Mouse (Mus musculus) heart, adult 2 months (tissue): ENCODE data around the gene Wrnip1. TPM values are rescaled to one million over a fixed set of nuclear protein-coding genes. Genes with fewer than 3 reads are reported as not detected.

ENCODE experiments used
- DNase-seq, 2 experiments: peaks; one replicate each; pipeline ENCODE4 v3.0.0; 2021
- H3K27ac ChIP-seq: fragments of 200-600 bp; 2 replicates; pipeline ENCODE4 v1.8.1; 2022
- H3K27me3 ChIP-seq: fragments of 200-500 bp; 2 replicates; pipeline ENCODE4 v1.6.1; 2012; ENCODE audit warnings: mild to moderate bottlenecking, low read length, inconsistent platforms, mixed read lengths; ENCODE audit not compliant: control insufficient read depth, insufficient read depth
- H3K36me3 ChIP-seq: fragments of 200-500 bp; 2 replicates; pipeline ENCODE4 v1.6.1; 2012; ENCODE audit warnings: low read length, inconsistent platforms; ENCODE audit not compliant: control insufficient read depth, insufficient read depth
- H3K4me1 ChIP-seq: fragments of 200-500 bp; 2 replicates; pipeline ENCODE4 v1.6.1; 2011; ENCODE audit warnings: low read length; ENCODE audit not compliant: control insufficient read depth, insufficient read depth
- H3K4me3 ChIP-seq: fragments of 200-600 bp; 2 replicates; pipeline ENCODE4 v1.8.1; 2022
- H3K79me2 ChIP-seq: fragments of 200-500 bp; replicated peaks from 2 replicates; pipeline ENCODE4 v1.6.1; 2012; ENCODE audit warnings: mild to moderate bottlenecking, inconsistent platforms, low read length, moderate library complexity, mixed read lengths; ENCODE audit not compliant: control insufficient read depth, insufficient read depth
- H3K9ac ChIP-seq: fragments of 200-500 bp; 2 replicates; pipeline ENCODE4 v1.6.1; 2012; ENCODE audit warnings: low read depth, mild to moderate bottlenecking, control low read depth, inconsistent platforms, low read length, mixed read lengths
- CTCF ChIP-seq: fragments of 200-600 bp; IDR thresholded peaks from 2 replicates; pipeline ENCODE4 v1.8.1; 2022; ENCODE audit warnings: antibody characterized with exemption, mild to moderate bottlenecking, moderate library complexity
- EP300 ChIP-seq: fragments of 200-500 bp; IDR thresholded peaks from 2 replicates; pipeline ENCODE4 v1.6.1; 2011; ENCODE audit warnings: low read depth, low read length, control low read depth; ENCODE audit not compliant: insufficient read depth
- POLR2A ChIP-seq: fragments of 200-500 bp; IDR thresholded peaks from 2 replicates; pipeline ENCODE4 v1.6.1; 2011; ENCODE audit warnings: mild to moderate bottlenecking, low read depth, low read length, control low read depth; ENCODE audit not compliant: insufficient read depth
- WGBS: fragments of 180-500 bp; shearing (Covaris S2); methylation state at CpG from one replicate; pipeline ENCODE4 v1.1.7; 2018; 5-methylcytosine and 5-hydroxymethylcytosine counted together
- intact Hi-C: fragments of 180-260 bp; cut with DNase I; formaldehyde crosslinking; loops from one replicate; pipeline ENCODE4 v1.15.1; 2025
- polyA plus RNA-seq: library from polyadenylated mRNA; depleted of rRNA; stranded (reverse); fragments of >200 nt; gene quantifications from 2 replicates; pipeline ENCODE4 v1.2.3, GENCODE M21; 2012
- total RNA-seq, 2 experiments: library from RNA; stranded (reverse); gene quantifications; 2 replicates each; pipeline ENCODE4 v1.2.3; 2021

Wrnip1 gene
- total and polyA plus RNA-seq, 3 experiments, result 17.4 to 21.7 (median 21.3) TPM

- intact Hi-C loops, result no loop called here
- Histone ChIP-seq H3K27ac (no peak overlapping the region), H3K27me3 (no peaks in the 10 kb centered on the region), H3K4me1 (no peaks in the 10 kb centered on the region), H3K9ac (no peak overlapping the region), H3K36me3 (0 out of 2 replicates have a peak, but pooled peaks cover 2% of the 10 kb centered on the region), H3K4me3 (no peak overlapping the region), H3K79me2 (no peaks in the 10 kb centered on the region)
- DNase-seq, result peak in 1 of 2 experiments; percentile 31
- WGBS, result 69% methylated on average over 3 of the region's 3 CpGs
- TF ChIP-seq CTCF (no peak), POLR2A (no peak), EP300 (no peak)
These were observed 29.9 kb downstream of the Wrnip1 start for GRCm38 (mm10) chr13:32831505-32832273.

DNA sequence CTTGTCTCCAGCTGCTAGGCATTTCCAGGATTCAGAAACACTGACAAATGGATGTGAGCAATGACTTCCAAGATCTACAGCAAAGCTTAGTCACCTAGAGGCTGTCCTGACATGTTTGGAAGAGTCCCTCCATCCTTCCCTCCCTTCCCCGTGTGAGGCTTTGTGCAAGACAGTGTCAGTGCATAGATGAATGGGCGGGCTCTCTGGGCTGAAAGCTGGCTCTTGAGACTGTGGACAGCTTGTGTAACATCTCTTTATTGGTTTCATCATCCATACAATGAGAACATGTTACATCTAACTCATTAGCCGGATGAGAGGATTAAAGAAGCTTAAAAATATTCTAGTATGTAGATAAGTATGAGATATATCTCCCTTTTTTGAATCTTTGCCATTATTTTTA lies 30.9 kb downstream of the Wrnip1 start:
- intact Hi-C loops, result no loop called here

DNA sequence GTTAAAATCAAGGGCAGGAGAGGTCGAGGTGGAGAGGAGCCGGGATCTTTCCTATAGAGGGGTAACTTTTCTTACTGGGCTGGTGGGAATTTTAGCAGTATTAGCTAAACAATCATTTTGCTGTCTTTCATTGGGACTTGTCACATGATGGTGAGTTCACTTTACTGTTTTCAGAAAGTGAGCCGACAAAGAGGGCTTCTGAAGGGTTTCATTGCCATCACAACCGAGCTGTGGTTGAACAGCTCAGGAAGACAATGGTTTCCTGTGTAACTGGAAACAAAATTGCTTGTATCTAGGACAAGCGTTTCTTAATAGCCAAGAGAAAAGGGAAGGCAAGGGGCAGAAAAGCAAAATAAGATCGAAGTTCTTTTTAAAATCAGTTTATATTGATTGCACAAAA lies 31.4 kb downstream of the Wrnip1 start:
- Histone ChIP-seq H3K36me3 (0 out of 2 replicates have a peak, but pooled peaks cover 2% of the 10 kb centered on the region), H3K27me3 (no peaks in the 10 kb centered on the region), H3K4me1 (no peaks in the 10 kb centered on the region), H3K4me3 (no peak overlapping the region), H3K27ac (no peak overlapping the region), H3K9ac (no peak overlapping the region), H3K79me2 (no peaks in the 10 kb centered on the region)
- 60% methylated on average over 6 of the region's 6 CpGs for WGBS
- DNase-seq, result no peak
- intact Hi-C loops, result no loop called here
- no peak for TF ChIP-seq CTCF

More for the DNA sequence above, 30.9 kb downstream of the Wrnip1 start:
- Histone ChIP-seq H3K4me3 (no peak overlapping the region), H3K27me3 (no peaks in the 10 kb centered on the region), H3K9ac (no peak overlapping the region), H3K79me2 (no peaks in the 10 kb centered on the region), H3K4me1 (no peaks in the 10 kb centered on the region), H3K36me3 (0 out of 2 replicates have a peak, but pooled peaks cover 2% of the 10 kb centered on the region), H3K27ac (no peak overlapping the region)
- 79% methylated on average over 3 of the region's 3 CpGs for WGBS
- TF ChIP-seq CTCF (no peak), POLR2A (no peak), EP300 (no peak)
- no peak for DNase-seq

DNA sequence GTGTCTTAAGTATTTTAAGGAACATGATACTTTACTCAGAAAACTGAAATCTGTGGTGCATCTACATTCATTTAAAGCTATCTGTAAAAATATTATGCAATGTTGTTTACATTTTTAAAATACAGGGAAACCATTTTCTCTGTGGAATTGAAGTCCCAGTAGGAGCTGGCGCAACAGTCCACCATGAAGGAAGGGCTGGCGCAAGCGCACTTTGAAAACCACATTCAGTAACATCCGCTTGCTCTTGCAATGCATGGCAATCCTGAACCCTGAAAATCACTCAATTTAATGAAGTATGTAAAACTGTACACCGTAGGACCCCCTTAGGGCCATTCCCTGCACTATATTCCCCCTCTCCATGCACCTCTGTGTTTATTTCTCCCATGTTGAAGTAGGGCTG lies 32.7 kb downstream of the Wrnip1 start:
- H3K27me3 ChIP-seq, result no peaks in the 10 kb centered on the region
- H3K4me3 ChIP-seq, result no peak overlapping the region
- 92% methylated on average over 5 of the region's 5 CpGs for WGBS
- intact Hi-C loops, result no loop called here
- H3K27ac ChIP-seq, result no peak overlapping the region
- H3K36me3 ChIP-seq, result 0 out of 2 replicates have a peak, but pooled peaks cover 2% of the 10 kb centered on the region
- no peak for TF ChIP-seq EP300
- no peak overlapping the region for H3K9ac ChIP-seq
- no peaks in the 10 kb centered on the region for H3K4me1 ChIP-seq
- DNase-seq, result no peak
- H3K79me2 ChIP-seq, result no peaks in the 10 kb centered on the region

- WGBS, result 11% methylated on average over 1 of the region's 1 CpGs
- Histone ChIP-seq H3K27me3 (no peaks in the 10 kb centered on the region), H3K36me3 (no peaks in the 10 kb centered on the region), H3K9ac (no peak overlapping the region), H3K4me3 (no peak overlapping the region), H3K79me2 (no peaks in the 10 kb centered on the region), H3K4me1 (no peaks in the 10 kb centered on the region), H3K27ac (no peak overlapping the region)
- intact Hi-C loops, result no loop called here
- DNase-seq, result no peak
- TF ChIP-seq CTCF (no peak), EP300 (no peak), POLR2A (no peak)
These were observed 37.5 kb downstream of the Wrnip1 start for GRCm38 (mm10) chr13:32839314-32839713.

DNA sequence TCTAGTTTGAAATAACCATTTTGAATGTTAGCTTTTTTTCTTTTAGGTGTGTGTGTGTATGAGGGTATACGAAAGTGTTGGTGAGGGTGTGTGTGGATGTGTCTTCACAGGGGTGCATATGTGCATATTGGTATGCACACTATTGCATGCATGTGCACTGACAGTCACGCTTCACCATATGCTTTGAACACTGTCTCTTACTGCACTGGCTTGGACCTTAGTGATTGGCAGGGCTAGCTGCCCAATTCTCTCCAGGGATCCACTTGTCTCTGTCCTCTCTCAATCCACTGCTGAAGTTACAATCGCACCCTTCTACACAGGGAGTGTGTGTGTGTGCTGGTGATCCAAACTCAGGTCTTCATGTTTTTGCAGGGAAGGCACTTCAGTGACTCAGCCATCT lies 39.5 kb downstream of the Wrnip1 start:
- H3K79me2 ChIP-seq, result no peaks in the 10 kb centered on the region
- WGBS, result 93% methylated on average over 3 of the region's 3 CpGs
- no peaks in the 10 kb centered on the region for H3K27me3 ChIP-seq
- H3K36me3 ChIP-seq, result no peaks in the 10 kb centered on the region
- no peaks in the 10 kb centered on the region for H3K4me1 ChIP-seq
- no peak for DNase-seq
- intact Hi-C loops, result no loop called here
- TF ChIP-seq CTCF (no peak), POLR2A (no peak), EP300 (no peak)
- H3K27ac ChIP-seq, result no peak overlapping the region
- H3K4me3 ChIP-seq, result no peak overlapping the region
- H3K9ac ChIP-seq, result no peak overlapping the region
